Mouse (Mus musculus) embryonic facial prominence, embryonic 14.5 days (tissue): Measurements from ENCODE around the gene Lmo3. TPM values are rescaled to one million over a fixed set of nuclear protein-coding genes. Genes with fewer than 3 reads are reported as not detected.

Source experiments
- ATAC-seq: fragments of 200-750 bp; cut with Nextera tagmentation; 2 replicates; pipeline ENCODE4 v1.8.0; 2017; ENCODE audit warnings: low read depth, moderate number of reproducible peaks, moderate TSS enrichment
- DNase-seq: peaks from one replicate; pipeline ENCODE4 v3.0.0-alpha.2; 2015; ENCODE audit warnings: low spot score
- H3K27ac ChIP-seq: fragments of 300-500 bp; sonication (generic); replicated peaks from 2 replicates; pipeline ENCODE4 v1.5.1; 2014; ENCODE audit warnings: low read depth, mild to moderate bottlenecking, low read length, moderate library complexity
- H3K27me3 ChIP-seq: fragments of 300-500 bp; sonication (generic); replicated peaks from 2 replicates; pipeline ENCODE4 v1.6.1; 2014; ENCODE audit warnings: low read length; ENCODE audit not compliant: control insufficient read depth, insufficient read depth
- H3K36me3 ChIP-seq: fragments of 300-500 bp; sonication (generic); 2 replicates; pipeline ENCODE4 v1.6.1; 2014; ENCODE audit warnings: low read length, mixed read lengths; ENCODE audit not compliant: control insufficient read depth, insufficient read depth
- H3K4me1 ChIP-seq: fragments of 300-500 bp; sonication (generic); 2 replicates; pipeline ENCODE4 v1.6.1; 2014; ENCODE audit warnings: antibody characterized with exemption, low read length; ENCODE audit not compliant: control insufficient read depth, insufficient read depth
- H3K4me2 ChIP-seq: fragments of 300-500 bp; sonication (generic); 2 replicates; pipeline ENCODE4 v1.6.1; 2014; ENCODE audit warnings: low read depth, mild to moderate bottlenecking, low read length, moderate library complexity, mixed read lengths
- H3K4me3 ChIP-seq: fragments of 300-500 bp; sonication (generic); 2 replicates; pipeline ENCODE4 v1.5.1; 2014; ENCODE audit warnings: low read depth, mild to moderate bottlenecking, low read length
- H3K9ac ChIP-seq: fragments of 300-500 bp; sonication (generic); 2 replicates; pipeline ENCODE4 v1.6.1; 2014; ENCODE audit warnings: low read depth, mild to moderate bottlenecking, low read length, moderate library complexity, mixed read lengths
- H3K9me3 ChIP-seq: fragments of 300-500 bp; sonication (generic); 2 replicates; pipeline ENCODE4 v1.6.1; 2016; ENCODE audit warnings: low read length; ENCODE audit not compliant: control insufficient read depth
- WGBS: fragments of 180-500 bp; shearing (Covaris S2); extraction: QIAGEN DNeasy Blood & Tissue Kit; methylation state at CpG from one replicate; pipeline ENCODE4 v1.1.7; 2014; 5-methylcytosine and 5-hydroxymethylcytosine counted together
- polyA plus RNA-seq: library from polyadenylated mRNA; unstranded; fragments of >200 nt; fragmentation: Nextera tagmentation; extraction: Ambion mirVana; gene quantifications from 2 replicates; pipeline ENCODE4 v1.2.1, GENCODE M21; 2014

Lmo3 gene
- 2.5 and 3.7 TPM in 2 replicates for polyA plus RNA-seq

GRCm38 (mm10) chr6:138581734-138582505 is at the start of gene Lmo3:
Gene Lmo3 (minus strand): TSS chr6:138581968.
- Histone ChIP-seq H3K9me3 (no peaks in the 10 kb centered on the region), H3K27ac (no peak within 1 kb of the TSS), H3K9ac (no peak within 1 kb of the TSS), H3K4me1 (no peaks in the 10 kb centered on the region), H3K27me3 (no peaks in the 10 kb centered on the region), H3K4me2 (no peak within 1 kb of the TSS), H3K36me3 (no peaks in the 10 kb centered on the region), H3K4me3 (no peak within 1 kb of the TSS)
- ATAC-seq (no peak), DNase-seq (no peak)
- WGBS, result 82% methylated on average over 13 of the region's 13 CpGs

- no peak overlapping the region for H3K27ac ChIP-seq
- no peaks in the 10 kb centered on the region for H3K9me3 ChIP-seq
- H3K27me3 ChIP-seq, result no peaks in the 10 kb centered on the region
- H3K4me2 ChIP-seq, result no peak overlapping the region
- no peaks in the 10 kb centered on the region for H3K36me3 ChIP-seq
- no peak overlapping the region for H3K4me3 ChIP-seq
- DNase-seq (no peak), ATAC-seq (no peak)
- no peak overlapping the region for H3K9ac ChIP-seq
- no peaks in the 10 kb centered on the region for H3K4me1 ChIP-seq
Measured at GRCm38 (mm10) chr6:138620786-138621185, 39.0 kb upstream of the Lmo3 start.

GRCm38 (mm10) chr6:138618396-138618795 is 36.6 kb upstream of the Lmo3 start:
- Histone ChIP-seq H3K9ac (no peak overlapping the region), H3K4me3 (no peak overlapping the region), H3K27me3 (no peaks in the 10 kb centered on the region), H3K36me3 (no peaks in the 10 kb centered on the region), H3K4me1 (no peaks in the 10 kb centered on the region), H3K4me2 (no peak overlapping the region), H3K9me3 (no peaks in the 10 kb centered on the region), H3K27ac (no peak overlapping the region)
- no peak for ATAC-seq
- 88% methylated on average over 3 of the region's 3 CpGs for WGBS
- DNase-seq, result no peak

GRCm38 (mm10) chr6:138597016-138597415 is 15.2 kb upstream of the Lmo3 start:
- Histone ChIP-seq H3K4me1 (no peaks in the 10 kb centered on the region), H3K36me3 (no peaks in the 10 kb centered on the region), H3K27me3 (no peaks in the 10 kb centered on the region), H3K4me3 (no peak overlapping the region), H3K4me2 (no peak overlapping the region), H3K27ac (no peak overlapping the region), H3K9ac (no peak overlapping the region), H3K9me3 (no peaks in the 10 kb centered on the region)
- 79% methylated on average over 15 of the region's 15 CpGs for WGBS
- no peak for DNase-seq
- no peak for ATAC-seq

GRCm38 (mm10) chr6:138595991-138596698 is 14.4 kb upstream of the Lmo3 start:
- no peaks in the 10 kb centered on the region for H3K27me3 ChIP-seq
- no peaks in the 10 kb centered on the region for H3K36me3 ChIP-seq
- no peak overlapping the region for H3K27ac ChIP-seq
- H3K4me3 ChIP-seq, result no peak overlapping the region
- no peak overlapping the region for H3K4me2 ChIP-seq
- DNase-seq, result no peak
- no peaks in the 10 kb centered on the region for H3K4me1 ChIP-seq
- H3K9ac ChIP-seq, result no peak overlapping the region
- ATAC-seq, result no peak
- 68% methylated on average over 10 of the region's 10 CpGs for WGBS
- no peaks in the 10 kb centered on the region for H3K9me3 ChIP-seq

GRCm38 (mm10) chr6:138583314-138583713 is 1.5 kb upstream of the Lmo3 start:
- ATAC-seq (no peak), DNase-seq (peak; percentile 46)
- WGBS, result 65% methylated on average over 8 of the region's 8 CpGs
- Histone ChIP-seq H3K9ac (no peak overlapping the region), H3K27ac (no peak overlapping the region), H3K4me1 (no peaks in the 10 kb centered on the region), H3K4me2 (no peak overlapping the region), H3K4me3 (no peak overlapping the region), H3K36me3 (no peaks in the 10 kb centered on the region), H3K9me3 (no peaks in the 10 kb centered on the region), H3K27me3 (no peaks in the 10 kb centered on the region)

- DNase-seq (no peak), ATAC-seq (no peak)
- Histone ChIP-seq H3K27ac (no peak overlapping the region), H3K27me3 (no peaks in the 10 kb centered on the region), H3K36me3 (no peaks in the 10 kb centered on the region), H3K4me3 (no peak overlapping the region), H3K4me1 (no peaks in the 10 kb centered on the region), H3K9ac (no peak overlapping the region), H3K4me2 (no peak overlapping the region), H3K9me3 (no peaks in the 10 kb centered on the region)
- WGBS, result 61% methylated on average over 4 of the region's 4 CpGs
Measured at GRCm38 (mm10) chr6:138582506-138583000, 785 bp upstream of the Lmo3 start.

GRCm38 (mm10) chr6:138580491-138581076 is 1.2 kb downstream of the Lmo3 start:
- DNase-seq (no peak), ATAC-seq (no peak)
- Histone ChIP-seq H3K4me3 (no peak overlapping the region), H3K4me2 (no peak overlapping the region), H3K27ac (no peak overlapping the region), H3K4me1 (no peaks in the 10 kb centered on the region), H3K36me3 (no peaks in the 10 kb centered on the region), H3K27me3 (no peaks in the 10 kb centered on the region), H3K9ac (no peak overlapping the region), H3K9me3 (no peaks in the 10 kb centered on the region)
- 59% methylated on average over 9 of the region's 9 CpGs for WGBS
